Mouse (Mus musculus) v-Abl transformed pro-B cells (cell line): ENCODE measurements around the gene Tradd.
"Not testable (repeated sequence)": the region's sequence is repeated elsewhere in the genome, so short reads cannot be mapped to it uniquely, and the experiment has no call there.

Source experiments
- in situ Hi-C, 2 experiments: fragments of 400-800 bp; cut with MboI; formaldehyde crosslinking; loops; one replicate each; pipeline ENCODE4 v1.15.1; 2025; ENCODE audit not compliant: unreplicated experiment in 2 of 2

The Tradd gene

DNA sequence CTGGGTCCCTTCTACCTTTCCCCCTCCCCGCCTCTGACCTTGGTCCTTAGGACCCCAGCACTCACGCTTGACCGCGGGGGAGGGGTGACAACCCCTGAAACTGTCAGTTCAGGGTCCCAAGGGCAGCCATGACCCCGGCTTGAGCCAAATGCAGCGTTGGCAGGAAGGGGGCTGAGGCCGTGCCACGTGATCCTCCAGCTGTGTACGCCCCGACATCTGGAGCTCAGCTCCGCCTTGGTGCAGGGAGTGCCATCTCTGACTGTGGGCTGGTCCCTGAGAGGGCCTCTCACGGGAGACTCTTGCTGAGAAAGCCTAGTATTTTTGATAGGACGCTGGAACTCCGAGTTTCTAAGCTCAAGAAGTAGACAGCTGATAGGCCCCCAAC is 9.5 kb downstream of the Tradd start, which contains the start of gene B3gnt9:
Gene B3gnt9, minus strand, starts transcription at position 188 of the 385 bp plus-strand sequence.
- in situ Hi-C loops, result loop anchor here in 1 of 2 experiments (5.0 kb wide), 1 partner anchor 32 kb away; the partner anchor contains the start of gene 4931428F04Rik

DNA sequence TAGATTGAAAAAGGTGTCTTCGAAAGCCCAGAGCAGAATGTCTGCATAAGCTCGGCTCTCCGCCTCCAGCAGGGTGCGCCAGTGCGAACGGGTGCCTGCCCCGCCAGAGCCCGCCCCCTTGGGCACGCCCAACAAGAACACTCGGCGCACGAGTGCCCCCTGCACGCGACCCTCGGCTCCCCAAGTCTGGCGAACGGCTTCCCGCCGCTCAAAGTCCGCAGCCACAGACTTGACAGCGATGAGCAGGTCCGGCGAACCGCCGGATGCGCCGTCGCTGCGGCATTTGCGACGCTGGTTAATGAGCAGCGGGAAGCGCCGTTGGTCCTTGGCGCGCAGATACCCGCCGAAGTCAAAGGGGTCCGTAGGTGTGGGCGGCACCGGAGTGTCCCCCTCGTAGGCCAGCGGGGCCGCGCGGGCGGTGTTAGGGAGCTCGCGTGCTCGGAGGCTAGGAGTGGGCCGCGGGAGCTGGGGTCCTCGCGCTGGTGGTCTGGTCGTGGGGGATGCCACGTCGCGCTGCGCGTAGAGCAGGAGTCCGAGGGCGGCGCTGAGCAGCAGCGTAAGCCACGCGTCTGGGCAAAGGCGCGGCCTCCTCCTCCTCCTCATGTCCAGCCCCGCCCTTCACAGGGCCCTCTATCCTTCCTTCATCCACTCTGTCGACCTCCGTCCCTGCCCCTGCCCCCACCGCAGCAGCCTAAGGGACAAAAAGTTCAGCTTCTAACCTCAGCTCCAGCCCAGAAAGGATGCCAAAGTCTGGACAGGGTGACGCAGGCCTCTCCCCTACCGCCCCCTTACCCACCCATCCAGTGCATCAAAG is 10.1 kb downstream of the Tradd start:
- in situ Hi-C loops, result loop anchor here in 1 of 2 experiments (5.0 kb wide), 1 partner anchor 33 kb away; the partner anchor contains the start of gene 4931428F04Rik

DNA sequence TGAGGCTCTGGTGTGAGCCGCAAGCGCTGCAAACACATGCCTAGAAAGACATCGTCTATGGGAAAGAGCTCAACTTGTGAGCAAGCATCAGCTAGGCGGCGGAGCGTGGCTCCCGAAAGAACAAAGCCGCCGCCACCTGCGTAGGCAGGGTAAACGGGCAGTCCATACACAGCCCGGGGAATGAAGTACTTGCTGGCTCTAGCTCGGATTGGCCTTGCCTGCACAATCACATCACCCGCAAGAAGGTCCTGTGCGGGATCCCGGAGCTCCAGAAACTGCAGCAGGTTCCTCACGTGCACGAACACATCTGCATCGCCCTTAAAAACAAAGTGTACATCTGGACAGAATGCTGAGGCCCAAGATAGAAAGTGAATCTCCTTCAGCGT is 10.7 kb downstream of the Tradd start:
- in situ Hi-C loops, result loop anchor here in 1 of 2 experiments (5.0 kb wide), 1 partner anchor 34 kb away; the partner anchor contains the start of gene 4931428F04Rik

DNA sequence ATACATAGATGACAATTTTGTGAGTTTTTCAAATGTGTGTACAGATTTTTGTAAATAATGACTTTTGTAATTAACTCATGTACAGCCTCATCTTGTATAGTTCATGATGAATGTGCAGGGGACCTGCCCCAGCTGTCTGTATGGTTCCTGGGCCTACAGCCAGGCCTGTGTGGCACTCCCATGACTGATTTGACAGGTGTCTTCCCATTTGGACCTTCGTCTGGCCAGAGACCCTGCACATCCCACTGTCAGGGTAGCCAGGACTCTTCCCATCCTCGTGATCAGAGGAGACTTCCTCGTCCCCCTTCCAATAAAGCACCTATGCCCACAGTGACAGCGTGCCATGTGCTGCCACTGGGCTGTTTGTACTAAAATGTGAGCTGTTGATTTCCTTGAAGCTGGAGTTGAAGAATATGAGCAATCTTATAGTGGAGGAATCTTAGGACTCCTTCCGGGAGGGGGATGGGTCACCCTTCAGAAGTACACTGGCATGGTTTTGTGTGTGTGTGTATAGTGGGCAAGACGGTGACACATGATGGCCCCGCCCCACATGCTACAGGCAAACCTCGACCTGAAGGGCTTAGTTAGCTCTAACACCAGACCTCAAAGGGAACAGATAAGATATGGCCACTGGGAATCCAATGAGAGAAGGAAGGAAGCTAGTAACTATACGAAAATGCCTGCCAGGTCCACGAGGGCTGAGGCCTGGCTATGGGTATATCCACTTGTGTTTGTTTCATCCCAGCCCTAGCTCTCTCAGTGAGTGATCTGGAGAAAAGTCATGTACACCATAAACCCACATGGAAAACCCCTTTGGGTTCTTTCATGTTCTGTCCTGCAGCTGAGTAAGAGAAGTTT is 11.5 kb downstream of the Tradd start:
- in situ Hi-C loops, result loop anchor here in 1 of 2 experiments (5.0 kb wide), 1 partner anchor 34 kb away; the partner anchor contains the start of gene 4931428F04Rik

DNA sequence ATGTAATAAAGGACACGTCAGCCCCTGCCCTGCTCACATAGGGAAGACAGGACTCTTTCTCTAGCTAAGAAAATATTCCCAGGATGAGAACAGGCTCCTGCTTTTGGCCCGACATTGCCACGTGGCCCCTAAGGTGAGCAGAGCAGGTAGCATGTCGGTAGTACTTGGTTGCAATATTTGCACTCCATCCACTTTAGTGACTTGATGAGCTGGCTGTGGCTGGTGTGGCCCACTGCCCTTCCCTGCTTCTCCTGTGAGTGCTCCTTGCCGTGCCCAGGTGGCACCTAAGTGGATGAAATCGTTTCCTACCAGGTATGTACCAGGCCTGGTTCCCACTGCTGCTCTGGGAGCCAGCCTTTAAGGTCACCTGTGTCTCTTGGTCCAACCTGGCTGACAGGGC is 12.5 kb downstream of the Tradd start:
- in situ Hi-C loops, result loop anchor here in 1 of 2 experiments (5.0 kb wide), 1 partner anchor 35 kb away; the partner anchor contains the start of gene 4931428F04Rik

GRCm38 (mm10) chr8:105241016-105241415 is 23.4 kb downstream of the Tradd start:
- in situ Hi-C loops, result no loop called here

DNA sequence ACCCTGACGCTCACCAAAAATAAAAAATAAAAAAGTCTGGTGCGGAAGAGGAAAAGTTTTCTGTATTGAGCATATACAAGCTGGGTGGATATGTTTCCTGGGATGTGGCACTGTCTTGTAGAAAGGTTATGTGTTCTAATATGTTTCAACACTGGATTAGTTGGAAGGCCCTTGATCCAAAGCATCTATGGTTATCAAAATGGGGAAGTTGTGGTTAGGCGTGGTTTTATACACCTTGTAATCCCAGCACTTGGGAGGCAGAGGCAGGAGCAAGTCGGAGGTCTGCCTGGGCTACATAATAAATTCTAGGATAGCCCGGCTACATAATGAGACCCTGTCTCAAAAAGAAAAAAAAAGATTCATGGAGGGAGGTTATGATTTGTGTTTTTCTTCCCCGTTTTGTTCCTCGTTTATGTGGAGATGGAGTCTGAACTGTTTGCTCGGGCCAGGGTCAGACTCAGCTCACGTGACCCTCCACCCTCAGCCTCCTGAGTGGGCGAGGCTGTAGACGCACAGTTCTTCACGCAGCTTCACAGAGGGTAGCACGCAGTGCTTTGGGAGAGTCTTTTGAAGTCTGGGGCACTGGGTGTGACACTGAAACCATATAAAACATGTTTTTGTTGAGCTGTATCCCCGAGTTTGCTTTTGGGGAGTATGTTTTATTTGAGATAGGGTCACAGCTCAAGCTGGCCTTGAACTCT is 26.8 kb downstream of the Tradd start:
- in situ Hi-C loops, result no loop called here

GRCm38 (mm10) chr8:105235206-105235605 is 29.2 kb downstream of the Tradd start:
- in situ Hi-C loops, result no loop called here

DNA sequence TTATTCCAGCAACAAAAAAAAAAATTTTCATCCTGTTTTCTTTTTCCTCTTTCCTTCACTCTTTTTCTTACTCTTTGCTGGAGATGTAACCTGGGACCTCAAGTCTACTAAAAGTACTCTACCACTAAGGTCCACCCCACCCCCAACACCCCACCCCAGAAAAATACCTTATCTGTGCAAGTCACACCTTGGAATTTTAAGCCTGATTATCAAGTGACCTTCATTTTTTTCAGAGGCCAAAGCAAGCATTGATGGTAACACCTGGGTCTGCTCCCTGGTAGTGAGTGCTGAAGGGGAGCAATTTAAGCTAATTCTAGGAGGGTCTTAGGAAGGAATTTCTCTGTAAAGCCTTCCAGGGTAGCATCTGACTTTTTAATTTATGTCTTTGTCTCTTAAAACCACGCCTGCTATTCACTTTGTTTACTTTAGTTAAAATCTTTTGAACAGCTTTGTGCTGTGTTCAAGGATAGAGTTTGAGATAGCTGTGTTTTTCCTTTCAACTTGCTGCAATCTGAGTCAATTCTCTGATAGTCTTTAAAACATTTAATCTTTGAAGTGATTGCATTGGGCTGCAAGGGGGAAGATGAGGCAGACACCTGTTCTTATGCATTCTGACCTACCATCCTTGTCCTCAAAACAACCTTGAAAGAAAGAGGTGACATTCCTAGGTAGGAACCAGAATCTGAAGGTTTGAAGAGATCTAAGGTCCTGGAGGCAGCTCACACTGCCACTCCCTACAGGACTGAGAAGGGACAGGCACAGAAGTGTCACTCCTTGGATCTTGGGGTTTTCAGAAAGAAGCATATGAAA is 31.1 kb downstream of the Tradd start:
- in situ Hi-C loops, result no loop called here

GRCm38 (mm10) chr8:105232321-105232693 is 32.1 kb downstream of the Tradd start:
- in situ Hi-C loops, result not testable (repeated sequence)

DNA sequence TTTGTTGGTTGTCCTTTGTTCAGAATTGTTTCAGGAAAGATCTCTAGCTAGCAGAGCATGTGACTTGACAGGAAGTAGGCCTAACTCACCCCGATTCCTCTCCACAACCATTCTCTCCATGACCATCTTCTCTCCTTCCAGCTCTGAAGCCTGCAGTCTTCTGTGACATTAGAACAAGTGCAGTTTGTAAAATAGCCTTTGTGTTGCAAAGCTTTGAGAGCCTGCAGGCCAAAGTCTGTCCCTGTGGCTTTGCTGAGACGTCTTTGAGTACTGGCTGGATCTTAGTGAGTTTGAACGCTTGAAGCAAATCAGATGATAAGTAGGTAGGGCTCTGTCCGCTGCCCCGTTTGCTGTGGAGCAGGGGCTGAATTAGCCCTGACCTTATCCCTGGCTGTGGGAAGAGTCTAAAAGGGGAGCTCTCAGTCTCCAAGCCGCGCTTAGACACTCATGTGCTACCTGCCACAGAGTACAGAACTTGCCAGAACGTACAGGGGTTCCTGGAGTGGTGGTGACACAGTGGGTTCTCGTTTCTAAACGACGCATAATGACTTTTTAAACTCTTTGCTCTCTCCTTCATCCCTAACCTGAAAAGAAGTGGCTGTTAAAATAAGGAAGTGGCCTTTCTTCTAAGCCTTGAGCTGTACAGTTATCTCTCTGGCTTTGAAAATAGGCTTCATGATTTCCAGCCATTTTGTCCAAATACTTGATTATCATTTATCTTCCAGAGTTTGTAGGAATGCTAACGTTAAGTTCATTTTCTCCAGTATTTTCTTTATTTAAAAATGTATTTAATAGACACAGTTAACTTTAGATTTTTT is 32.7 kb downstream of the Tradd start:
- in situ Hi-C loops, result no loop called here

GRCm38 (mm10) chr8:105225917-105226316 is 38.5 kb downstream of the Tradd start:
- in situ Hi-C loops, result loop anchor here in 1 of 2 experiments (10.0 kb wide), 1 partner anchor 59 kb away; the partner anchor contains the start of gene 4931428F04Rik

DNA sequence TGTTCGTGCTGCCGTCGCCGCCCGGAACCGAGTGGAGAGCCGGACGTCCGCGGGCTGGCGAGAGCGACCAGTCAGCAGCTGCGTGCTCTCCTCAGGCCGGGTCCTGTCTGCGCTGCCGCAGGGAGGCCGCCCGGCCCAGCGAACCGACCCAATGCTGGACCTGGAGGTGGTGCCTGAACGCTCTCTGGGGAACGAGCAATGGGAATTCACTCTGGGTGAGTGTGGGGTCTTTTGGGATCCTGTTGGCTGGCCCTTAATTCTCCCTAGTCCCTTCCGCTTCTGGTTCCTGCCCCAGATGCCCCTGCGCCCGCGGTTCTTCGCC is 39.2 kb downstream of the Tradd start:
- in situ Hi-C loops, result loop anchor here in 1 of 2 experiments (10.0 kb wide), 1 partner anchor 60 kb away; the partner anchor contains the start of gene 4931428F04Rik

DNA sequence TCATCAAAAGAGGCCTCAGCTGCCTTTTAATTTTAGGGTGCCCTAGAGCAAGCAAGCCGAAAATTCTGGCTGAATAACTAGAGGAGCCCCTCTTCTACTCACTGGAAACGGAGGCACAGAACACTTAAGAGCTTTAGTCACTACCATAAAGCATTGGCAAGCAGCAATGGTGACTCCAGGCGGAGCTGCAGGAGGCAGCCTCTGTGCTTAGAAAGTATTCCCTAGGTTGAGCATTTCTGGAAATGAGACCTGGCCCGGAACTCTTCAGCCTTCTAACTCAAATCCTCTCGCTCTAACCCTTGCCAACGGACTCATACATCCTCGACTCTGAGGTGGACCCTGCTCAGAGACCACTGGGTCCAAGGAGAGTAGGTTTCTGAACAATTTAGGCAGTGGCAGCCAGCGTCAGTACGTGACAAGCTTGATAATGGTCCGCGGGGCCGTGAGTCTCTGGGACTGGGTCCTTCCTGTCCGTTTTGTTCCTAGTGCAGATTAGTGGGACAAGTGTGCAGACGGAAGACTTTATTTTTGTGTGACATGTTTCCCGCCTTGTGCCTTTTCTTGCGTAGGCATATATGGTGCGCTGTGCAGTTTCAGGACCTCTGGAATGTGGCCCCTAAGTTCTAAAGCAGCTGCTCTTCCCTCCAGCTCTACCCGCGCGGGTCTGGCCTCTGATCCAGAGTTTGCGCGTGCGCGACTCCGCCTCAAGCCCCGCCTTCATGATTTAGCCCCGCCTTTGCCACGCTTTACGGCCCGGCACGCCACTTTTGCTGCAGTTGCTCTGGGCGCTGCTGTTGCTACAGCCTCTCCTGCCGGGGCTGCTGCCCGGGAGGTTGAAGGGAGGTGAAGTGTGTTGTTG is 39.8 kb downstream of the Tradd start, which contains the start of gene D230025D16Rik:
Gene D230025D16Rik, plus strand, starts transcription at position 733 of the 859 bp plus-strand sequence.
- in situ Hi-C loops, result loop anchor here in 1 of 2 experiments (10.0 kb wide), 1 partner anchor 60 kb away; the partner anchor contains the start of gene 4931428F04Rik

DNA sequence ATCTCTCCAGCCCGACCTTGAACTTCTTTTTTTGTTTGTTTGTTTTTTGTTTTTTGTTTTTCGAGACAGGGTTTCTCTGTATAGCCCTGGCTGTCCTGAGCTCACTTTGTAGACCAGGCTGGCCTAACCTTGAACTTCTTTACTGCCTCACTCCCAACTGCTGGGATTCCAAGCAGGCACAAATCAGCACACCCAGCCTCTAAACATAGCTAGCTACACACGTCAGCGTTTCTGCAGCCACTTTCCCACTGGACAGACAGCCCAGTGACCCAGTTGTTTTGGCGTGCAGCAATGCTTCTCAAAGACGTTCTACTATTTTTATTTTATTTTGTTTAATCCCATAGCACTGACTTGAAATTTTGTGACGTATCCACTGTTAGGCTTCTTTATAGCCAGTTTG is 40.6 kb downstream of the Tradd start:
- in situ Hi-C loops, result loop anchor here in 1 of 2 experiments (10.0 kb wide), 1 partner anchor 61 kb away; the partner anchor contains the start of gene 4931428F04Rik

DNA sequence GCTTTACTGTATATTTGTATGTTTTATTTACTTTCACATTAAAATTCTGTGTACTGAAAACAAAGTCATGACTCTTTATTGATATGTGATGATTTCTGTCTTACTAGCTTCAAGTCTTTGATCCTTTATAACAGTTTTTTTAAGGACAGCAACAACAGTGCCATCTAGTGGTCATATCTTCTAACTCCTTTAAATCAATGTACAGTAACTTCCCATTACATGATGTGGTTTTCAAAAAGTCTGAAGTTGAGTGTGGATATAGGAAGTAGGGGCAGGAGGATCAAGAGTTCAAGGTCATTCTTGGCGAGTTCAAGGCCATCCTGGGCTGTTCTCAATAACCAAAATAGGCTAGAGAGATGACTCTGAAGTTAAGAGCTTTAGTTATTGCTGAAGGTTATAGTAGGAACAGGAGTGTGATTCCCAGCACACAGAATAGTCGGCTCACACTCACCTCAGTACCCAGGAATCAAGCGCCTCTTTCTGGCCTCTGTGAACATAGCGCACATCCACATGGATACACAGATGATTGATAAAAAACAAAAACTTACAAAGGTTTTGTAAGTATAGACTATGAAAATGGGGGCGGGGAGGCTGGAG is 46.4 kb downstream of the Tradd start:
- in situ Hi-C loops, result loop anchor here (5.0 kb wide), 1 partner anchor 61 kb away; no protein-coding TSS in a partner anchor

GRCm38 (mm10) chr8:105214104-105214503 is 50.3 kb downstream of the Tradd start:
- in situ Hi-C loops, result no loop called here
